Mouse (Mus musculus) MEL (cell line): ENCODE measurements around the gene Lin52.

ENCODE experiments used
- BHLHE40 ChIP-seq: IDR thresholded peaks from 2 replicates; pipeline ENCODE4 v1.6.1; 2012; ENCODE audit warnings: low read depth, mild to moderate bottlenecking, inconsistent platforms, low read length, improper control_type of control experiment, borderline replicate concordance
- CHD2 ChIP-seq: IDR thresholded peaks from 2 replicates; pipeline ENCODE4 v1.6.1; 2011; ENCODE audit warnings: low read length, improper control_type of control experiment
- CTCF ChIP-seq, 3 experiments: IDR thresholded peaks in 2 of 3; conservative IDR thresholded peaks in 1 of 3; 2 replicates each; pipeline ENCODE4 v1.5.1; 2011 to 2012; ENCODE audit warnings: low read length in 3 of 3, low read depth in 2 of 3, mild to moderate bottlenecking in 2 of 3, improper control_type of control experiment in 1 of 3, inconsistent platforms in 1 of 3, mixed read lengths in 1 of 3, moderate library complexity in 1 of 3; ENCODE audit not compliant: control insufficient read depth in 1 of 3, insufficient read depth in 1 of 3, poor library complexity in 1 of 3, severe bottlenecking in 1 of 3
- EP300 ChIP-seq, 2 experiments: IDR thresholded peaks; 2 replicates each; pipeline ENCODE4 v1.6.1; 2011; ENCODE audit warnings: improper control_type of control experiment in 2 of 2, low read length in 2 of 2, low read depth in 1 of 2, mild to moderate bottlenecking in 1 of 2
- GATA1 ChIP-seq: IDR thresholded peaks from 2 replicates; pipeline ENCODE4 v1.6.1; 2011; ENCODE audit warnings: low read depth, low read length, improper control_type of control experiment
- MAFK ChIP-seq: IDR thresholded peaks from 2 replicates; pipeline ENCODE4 v1.6.1; 2011; ENCODE audit warnings: low read depth, mild to moderate bottlenecking, low read length, improper control_type of control experiment, borderline replicate concordance
- MEF2A ChIP-seq: IDR thresholded peaks from 2 replicates; pipeline ENCODE4 v1.6.1; 2014; ENCODE audit warnings: low read depth, mild to moderate bottlenecking, inconsistent platforms, low read length, improper control_type of control experiment; ENCODE audit not compliant: poor library complexity, insufficient replicate concordance, severe bottlenecking; ENCODE audit errors: extremely low read depth
- MXI1 ChIP-seq: IDR thresholded peaks from 2 replicates; pipeline ENCODE4 v1.6.1; 2011; ENCODE audit warnings: mild to moderate bottlenecking, low read depth, low read length, improper control_type of control experiment
- MYB ChIP-seq: IDR thresholded peaks from 2 replicates; pipeline ENCODE4 v1.6.1; 2011; ENCODE audit warnings: mild to moderate bottlenecking, low read depth, low read length, improper control_type of control experiment
- POLR2A ChIP-seq, 2 experiments: IDR thresholded peaks; 2 replicates each; pipeline ENCODE4 v1.6.1; 2011 to 2012; ENCODE audit warnings: low read length in 2 of 2, mild to moderate bottlenecking in 2 of 2, control low read depth in 1 of 2, improper control_type of control experiment in 1 of 2, low read depth in 1 of 2, moderate library complexity in 1 of 2; ENCODE audit not compliant: control insufficient read depth in 1 of 2, insufficient read depth in 1 of 2, poor library complexity in 1 of 2
- POLR2AphosphoS2 ChIP-seq: IDR thresholded peaks from 2 replicates; pipeline ENCODE4 v1.6.1; 2011; ENCODE audit warnings: low read length, improper control_type of control experiment
- SMC3 ChIP-seq: IDR thresholded peaks from 2 replicates; pipeline ENCODE4 v1.6.1; 2011; ENCODE audit warnings: low read depth, low read length, improper control_type of control experiment
- USF2 ChIP-seq, 2 experiments: IDR thresholded peaks; 2 replicates each; pipeline ENCODE4 v1.6.1; 2011 to 2012; ENCODE audit warnings: improper control_type of control experiment in 2 of 2, low read length in 2 of 2, borderline replicate concordance in 1 of 2, inconsistent platforms in 1 of 2, low read depth in 1 of 2, mild to moderate bottlenecking in 1 of 2; ENCODE audit not compliant: insufficient read depth in 1 of 2

- no peak for TF ChIP-seq MYB
- TF ChIP-seq CTCF (IDR thresholded peaks at IDR 0.05 in 2 of 3, conservative IDR thresholded peaks at IDR 0.05 in 1 of 3; ENCODE audit: control insufficient read depth in 1 of 3, insufficient read depth in 1 of 3, low read depth in 2 of 3, low read length in 3 of 3, poor library complexity in 1 of 3, severe bottlenecking in 1 of 3): no peak
- no peak for TF ChIP-seq MAFK
- no peak for TF ChIP-seq POLR2A (IDR thresholded peaks at IDR 0.05; ENCODE audit: control insufficient read depth in 1 of 2, insufficient read depth in 1 of 2, low read depth in 1 of 2, low read length in 2 of 2, poor library complexity in 1 of 2)
- no peak for TF ChIP-seq CHD2
- no peak for TF ChIP-seq EP300 (IDR thresholded peaks at IDR 0.05; ENCODE audit: low read depth in 1 of 2, low read length in 2 of 2)
- no peak for TF ChIP-seq GATA1
- TF ChIP-seq BHLHE40: no peak
- no peak for TF ChIP-seq MXI1
- no peak for TF ChIP-seq SMC3
- TF ChIP-seq MEF2A: no peak
- TF ChIP-seq USF2 (IDR thresholded peaks at IDR 0.05; ENCODE audit: borderline replicate concordance in 1 of 2, insufficient read depth in 1 of 2, low read depth in 1 of 2, low read length in 2 of 2): no peak
- TF ChIP-seq POLR2AphosphoS2: no peak
Observed at GRCm38 (mm10) chr12:84442526-84442925, 8.7 kb upstream of the Lin52 start.
